Mouse (Mus musculus): ENCODE measurements around the gene Slc8a2. TPM values are rescaled to one million over a fixed set of nuclear protein-coding genes. Genes with fewer than 3 reads are reported as not detected.
A peak's percentile ranks its signal among the peaks of the same experiment; 100 is the strongest.

The Slc8a2 gene
- polyA plus RNA-seq, 1 experiment from 2014 or later: 1.1 TPM

- H3K4me1 ChIP-seq (replicated peaks): peaks cover 52% of the 10 kb centered on the region
- peak within 1 kb of the TSS; percentile 93 for H3K9ac ChIP-seq
- no peaks in the 10 kb centered on the region for H3K27me3 ChIP-seq
- peak; percentile 90 for ATAC-seq (ENCODE audit: low FRiP score)
- peak within 1 kb of the TSS; percentile 82 for H3K4me3 ChIP-seq
- H3K4me2 ChIP-seq: peak within 1 kb of the TSS; percentile 70
- H3K9me3 ChIP-seq: no peaks in the 10 kb centered on the region
- peak within 1 kb of the TSS; percentile 93 for H3K27ac ChIP-seq
- H3K36me3 ChIP-seq: peaks cover 29% of the 10 kb centered on the region
- under 1% methylated on average over 42 of the region's 42 CpGs for WGBS
These were observed 45.2 kb downstream of the Slc8a2 start, which contains the start of gene Meis3 for GRCm38 (mm10) chr7:16174597-16175541. Gene Meis3 (plus strand): TSS chr7:16175090.

GRCm38 (mm10) chr7:16175542-16175931 lies 45.9 kb downstream of the Slc8a2 start:
- H3K4me2 ChIP-seq: peak overlapping the region; percentile 70
- H3K4me3 ChIP-seq: peak overlapping the region; percentile 82
- H3K27ac ChIP-seq: peak overlapping the region; percentile 93
- H3K9me3 ChIP-seq: no peaks in the 10 kb centered on the region
- peaks cover 36% of the 10 kb centered on the region for H3K36me3 ChIP-seq
- peak; percentile 40 for ATAC-seq (ENCODE audit: low FRiP score)
- peaks cover 52% of the 10 kb centered on the region for H3K4me1 ChIP-seq (replicated peaks)
- H3K27me3 ChIP-seq: no peaks in the 10 kb centered on the region
- 0% methylated on average over 10 of the region's 10 CpGs for WGBS
- peak overlapping the region; percentile 93 for H3K9ac ChIP-seq

GRCm38 (mm10) chr7:16178114-16178513 lies 48.5 kb downstream of the Slc8a2 start:
- Histone ChIP-seq H3K27ac (no peak overlapping the region), H3K36me3 (peaks cover 51% of the 10 kb centered on the region)
- no peak for ATAC-seq (ENCODE audit: low FRiP score)

GRCm38 (mm10) chr7:16183663-16184062 lies 54.0 kb downstream of the Slc8a2 start:
- H3K36me3 ChIP-seq: peaks cover 72% of the 10 kb centered on the region
- H3K9me3 ChIP-seq: no peaks in the 10 kb centered on the region
- WGBS: 34% methylated on average over 8 of the region's 8 CpGs

More at GRCm38 (mm10) chr7:16178114-16178513, 48.5 kb downstream of the Slc8a2 start:
- Histone ChIP-seq H3K27me3 (no peaks in the 10 kb centered on the region), H3K9ac (0 out of 2 replicates have a peak overlapping the region, but pooled peaks have one; percentile 13), H3K4me1 (replicated peaks) (peaks cover 37% of the 10 kb centered on the region), H3K9me3 (no peaks in the 10 kb centered on the region), H3K4me3 (no peak overlapping the region), H3K4me2 (no peak overlapping the region)
- WGBS: 88% methylated on average over 4 of the region's 4 CpGs

GRCm38 (mm10) chr7:16187494-16187893 lies 57.9 kb downstream of the Slc8a2 start:
- 85% methylated on average over 8 of the region's 8 CpGs for WGBS
- no peaks in the 10 kb centered on the region for H3K9me3 ChIP-seq
- H3K4me3 ChIP-seq: no peak overlapping the region
- H3K4me1 ChIP-seq (replicated peaks): 0 out of 2 replicates have a peak, but pooled peaks cover 3% of the 10 kb centered on the region
- ATAC-seq (ENCODE audit: low FRiP score): no peak
- H3K36me3 ChIP-seq: peaks cover 42% of the 10 kb centered on the region
- H3K4me2 ChIP-seq: no peak overlapping the region
- no peak overlapping the region for H3K9ac ChIP-seq
- peaks cover 6% of the 10 kb centered on the region; the same call in 1 of the 2 replicates for H3K27me3 ChIP-seq
- no peak overlapping the region for H3K27ac ChIP-seq

More at GRCm38 (mm10) chr7:16183663-16184062, 54.0 kb downstream of the Slc8a2 start:
- H3K4me2 ChIP-seq: no peak overlapping the region
- H3K27ac ChIP-seq: no peak overlapping the region
- no peak overlapping the region for H3K9ac ChIP-seq
- ATAC-seq (ENCODE audit: low FRiP score): no peak
- no peak overlapping the region for H3K4me3 ChIP-seq
- no peaks in the 10 kb centered on the region for H3K4me1 ChIP-seq (replicated peaks)
- H3K27me3 ChIP-seq: no peaks in the 10 kb centered on the region

GRCm38 (mm10) chr7:16192315-16192714 lies 62.7 kb downstream of the Slc8a2 start:
- H3K9me3 ChIP-seq: no peaks in the 10 kb centered on the region
- H3K9ac ChIP-seq: 0 out of 2 replicates have a peak overlapping the region, but pooled peaks have one; percentile 19
- no peak overlapping the region for H3K4me2 ChIP-seq
- 18% methylated on average over 5 of the region's 5 CpGs for WGBS
- H3K36me3 ChIP-seq: peaks cover 22% of the 10 kb centered on the region
- peaks cover 6% of the 10 kb centered on the region; the same call in 1 of the 2 replicates for H3K27me3 ChIP-seq
- H3K4me3 ChIP-seq: no peak overlapping the region
- 0 out of 2 replicates have a peak, but pooled peaks cover 3% of the 10 kb centered on the region for H3K4me1 ChIP-seq (replicated peaks)
- no peak overlapping the region for H3K27ac ChIP-seq
- peak; percentile 60 for ATAC-seq (ENCODE audit: low FRiP score)

- no peak overlapping the region for H3K4me2 ChIP-seq
- 56% methylated on average over 3 of the region's 3 CpGs for WGBS
- H3K27ac ChIP-seq: no peak overlapping the region
- peaks cover 36% of the 10 kb centered on the region for H3K36me3 ChIP-seq
- peaks cover 6% of the 10 kb centered on the region; the same call in 1 of the 2 replicates for H3K27me3 ChIP-seq
- H3K4me1 ChIP-seq (replicated peaks): 0 out of 2 replicates have a peak, but pooled peaks cover 3% of the 10 kb centered on the region
- no peak overlapping the region for H3K9ac ChIP-seq
- ATAC-seq (ENCODE audit: low FRiP score): no peak
- H3K9me3 ChIP-seq: no peaks in the 10 kb centered on the region
- no peak overlapping the region for H3K4me3 ChIP-seq
These were observed 64.1 kb downstream of the Slc8a2 start for GRCm38 (mm10) chr7:16193702-16194101.

GRCm38 (mm10) chr7:16196616-16197015 lies 67.0 kb downstream of the Slc8a2 start:
- H3K4me3 ChIP-seq: no peak overlapping the region
- WGBS: 85% methylated on average over 6 of the region's 6 CpGs

GRCm38 (mm10) chr7:16197166-16197565 lies 67.5 kb downstream of the Slc8a2 start:
- Histone ChIP-seq H3K4me2 (no peak overlapping the region), H3K9ac (no peak overlapping the region), H3K4me1 (replicated peaks) (0 out of 2 replicates have a peak, but pooled peaks cover 2% of the 10 kb centered on the region), H3K4me3 (no peak overlapping the region), H3K27me3 (no peaks in the 10 kb centered on the region), H3K27ac (no peak overlapping the region), H3K9me3 (no peaks in the 10 kb centered on the region), H3K36me3 (peaks cover 70% of the 10 kb centered on the region)
- no peak for ATAC-seq (ENCODE audit: low FRiP score)
- WGBS: 81% methylated on average over 5 of the region's 5 CpGs

More at GRCm38 (mm10) chr7:16196616-16197015, 67.0 kb downstream of the Slc8a2 start:
- Histone ChIP-seq H3K27me3 (no peaks in the 10 kb centered on the region), H3K36me3 (peaks cover 65% of the 10 kb centered on the region), H3K27ac (no peak overlapping the region), H3K9ac (no peak overlapping the region), H3K9me3 (no peaks in the 10 kb centered on the region), H3K4me1 (replicated peaks) (0 out of 2 replicates have a peak, but pooled peaks cover 3% of the 10 kb centered on the region), H3K4me2 (no peak overlapping the region)
- no peak for ATAC-seq (ENCODE audit: low FRiP score)

GRCm38 (mm10) chr7:16198540-16198939 lies 68.9 kb downstream of the Slc8a2 start:
- no peak for ATAC-seq (ENCODE audit: low FRiP score)
- 91% methylated on average over 11 of the region's 11 CpGs for WGBS
- H3K4me2 ChIP-seq: no peak overlapping the region
- no peak overlapping the region for H3K9ac ChIP-seq
- no peaks in the 10 kb centered on the region for H3K9me3 ChIP-seq
- no peaks in the 10 kb centered on the region for H3K27me3 ChIP-seq
- H3K4me1 ChIP-seq (replicated peaks): no peaks in the 10 kb centered on the region
- peaks cover 84% of the 10 kb centered on the region for H3K36me3 ChIP-seq
- no peak overlapping the region for H3K27ac ChIP-seq
- no peak overlapping the region for H3K4me3 ChIP-seq

- Histone ChIP-seq H3K36me3 (peaks cover 99% of the 10 kb centered on the region), H3K4me3 (no peak overlapping the region), H3K27ac (no peak overlapping the region), H3K4me1 (replicated peaks) (no peaks in the 10 kb centered on the region), H3K27me3 (no peaks in the 10 kb centered on the region), H3K4me2 (no peak overlapping the region), H3K9me3 (no peaks in the 10 kb centered on the region), H3K9ac (no peak overlapping the region)
- ATAC-seq (ENCODE audit: low FRiP score): no peak
- 88% methylated on average over 6 of the region's 6 CpGs for WGBS
These were observed 71.5 kb downstream of the Slc8a2 start for GRCm38 (mm10) chr7:16201136-16201535.

GRCm38 (mm10) chr7:16202756-16203504 lies 73.3 kb downstream of the Slc8a2 start:
- no peaks in the 10 kb centered on the region for H3K4me1 ChIP-seq (replicated peaks)
- H3K9ac ChIP-seq: no peak overlapping the region
- no peaks in the 10 kb centered on the region for H3K9me3 ChIP-seq
- no peak for ATAC-seq (ENCODE audit: low FRiP score)
- no peak overlapping the region for H3K27ac ChIP-seq
- H3K36me3 ChIP-seq: peaks cover 96% of the 10 kb centered on the region
- 85% methylated on average over 15 of the region's 15 CpGs for WGBS
- H3K4me2 ChIP-seq: no peak overlapping the region
- no peak overlapping the region for H3K4me3 ChIP-seq
- H3K27me3 ChIP-seq: no peaks in the 10 kb centered on the region

Measured in hindbrain, embryonic 13.5 days (tissue).